Mouse (Mus musculus): ENCODE data around the gene Bglap2.
"Not testable (repeated sequence)": the region's sequence is repeated elsewhere in the genome, so short reads cannot be mapped to it uniquely, and the experiment has no call there.

GRCm38 (mm10) chr3:88372643-88373042 is 5.9 kb downstream of the Bglap2 start, which contains the start of gene Bglap3:
- not testable (repeated sequence) for TF ChIP-seq CTCF (IDR thresholded peaks at IDR 0.05; ENCODE audit: borderline replicate concordance, control insufficient read depth, extremely low read depth, insufficient read depth, low read length, poor library complexity); POLR2A (IDR thresholded peaks at IDR 0.05; ENCODE audit: control insufficient read depth, extremely low read depth, insufficient read depth, low read length, poor library complexity)
